Mouse (Mus musculus) heart, embryonic 11.5 days (tissue): ENCODE results near the gene Mrps34. TPM values are rescaled to one million over a fixed set of nuclear protein-coding genes. Genes with fewer than 3 reads are reported as not detected.

Experiments used
- ATAC-seq: fragments of 200-750 bp; cut with Nextera tagmentation; replicated peaks from 2 replicates; pipeline ENCODE4 v1.8.0; 2017; ENCODE audit warnings: moderate library complexity; ENCODE audit not compliant: insufficient number of reproducible peaks, low FRiP score, low TSS enrichment
- H3K27ac ChIP-seq: fragments of 300-500 bp; sonication (generic); 2 replicates; pipeline ENCODE4 v1.5.1; 2014; ENCODE audit warnings: mild to moderate bottlenecking, low read depth, low read length
- H3K27me3 ChIP-seq: fragments of 300-500 bp; sonication (generic); 2 replicates; pipeline ENCODE4 v1.6.1; 2014; ENCODE audit warnings: mild to moderate bottlenecking, low read length, mixed read lengths; ENCODE audit not compliant: control insufficient read depth, insufficient read depth
- H3K36me3 ChIP-seq: fragments of 300-500 bp; sonication (generic); 2 replicates; pipeline ENCODE4 v1.6.1; 2014; ENCODE audit warnings: mild to moderate bottlenecking, low read length, moderate library complexity, mixed read lengths; ENCODE audit not compliant: control insufficient read depth, insufficient read depth
- H3K4me1 ChIP-seq: fragments of 300-500 bp; sonication (generic); 2 replicates; pipeline ENCODE4 v1.6.1; 2014; ENCODE audit warnings: low read length; ENCODE audit not compliant: control insufficient read depth, insufficient read depth
- H3K4me2 ChIP-seq: fragments of 300-500 bp; sonication (generic); 2 replicates; pipeline ENCODE4 v1.6.1; 2014; ENCODE audit warnings: mild to moderate bottlenecking, moderate library complexity
- H3K4me3 ChIP-seq: fragments of 300-500 bp; sonication (generic); 2 replicates; pipeline ENCODE4 v1.5.1; 2014; ENCODE audit warnings: low read depth, low read length
- H3K9ac ChIP-seq: fragments of 300-500 bp; sonication (generic); 2 replicates; pipeline ENCODE4 v1.6.1; 2014; ENCODE audit warnings: mild to moderate bottlenecking, low read depth, low read length, moderate library complexity
- H3K9me3 ChIP-seq: fragments of 300-500 bp; sonication (generic); replicated peaks from 2 replicates; pipeline ENCODE4 v1.6.1; 2016; ENCODE audit warnings: low read length; ENCODE audit not compliant: control insufficient read depth
- WGBS: fragments of 180-500 bp; shearing (Covaris S2); extraction: QIAGEN DNeasy Blood & Tissue Kit; methylation state at CpG from one replicate; pipeline ENCODE4 v1.1.7; 2014; ENCODE audit not compliant: insufficient replicate concordance; 5-methylcytosine and 5-hydroxymethylcytosine counted together
- polyA plus RNA-seq: library from polyadenylated mRNA; unstranded; fragments of >200 nt; fragmentation: Nextera tagmentation; extraction: Ambion mirVana; gene quantifications from 2 replicates; pipeline ENCODE4 v1.2.1, GENCODE M21; 2014

Gene Mrps34
- polyA plus RNA-seq, 1 experiment from 2014 or later: 85.6 TPM

- peaks cover 17% of the 10 kb centered on the region for H3K4me1 ChIP-seq
- no peaks in the 10 kb centered on the region for H3K27me3 ChIP-seq
- H3K9ac ChIP-seq: peak overlapping the region; percentile 72
- 22% methylated on average over 22 of the region's 22 CpGs for WGBS
- no peak for ATAC-seq
- no peaks in the 10 kb centered on the region for H3K9me3 ChIP-seq
- peak overlapping the region; percentile 81 for H3K4me3 ChIP-seq
- no peak overlapping the region for H3K27ac ChIP-seq
- peaks cover 3% of the 10 kb centered on the region; the same call in 1 of the 2 replicates for H3K36me3 ChIP-seq
- peak overlapping the region; percentile 69 for H3K4me2 ChIP-seq
These were observed 9.4 kb upstream of the Mrps34 start for GRCm38 (mm10) chr17:24885356-24886133.

GRCm38 (mm10) chr17:24886134-24886931 is 8.6 kb upstream of the Mrps34 start, which contains the start of the genes Nubp2 and Spsb3:
Gene Nubp2 (minus strand): TSS chr17:24886349.
Gene Spsb3 (plus strand): TSS chr17:24886643.
- Histone ChIP-seq H3K4me2 (peak within 1 kb of the TSS; percentile 82), H3K9me3 (no peaks in the 10 kb centered on the region), H3K9ac (peak within 1 kb of the TSS; percentile 89), H3K4me3 (peak within 1 kb of the TSS; percentile 81), H3K36me3 (peaks cover 9% of the 10 kb centered on the region), H3K27ac (peak within 1 kb of the TSS; percentile 63), H3K4me1 (peaks cover 17% of the 10 kb centered on the region), H3K27me3 (no peaks in the 10 kb centered on the region)
- under 1% methylated on average over 69 of the region's 69 CpGs for WGBS
- ATAC-seq: peak; percentile 95

GRCm38 (mm10) chr17:24886932-24887271 is 8.0 kb upstream of the Mrps34 start:
- H3K4me3 ChIP-seq: peak overlapping the region; percentile 81
- 2% methylated on average over 18 of the region's 18 CpGs for WGBS
- peak overlapping the region; percentile 63 for H3K27ac ChIP-seq
- peaks cover 17% of the 10 kb centered on the region for H3K4me1 ChIP-seq
- ATAC-seq: peak; percentile 5
- peak overlapping the region; percentile 89 for H3K9ac ChIP-seq
- H3K9me3 ChIP-seq: no peaks in the 10 kb centered on the region
- peak overlapping the region; percentile 82 for H3K4me2 ChIP-seq
- peaks cover 9% of the 10 kb centered on the region for H3K36me3 ChIP-seq
- H3K27me3 ChIP-seq: no peaks in the 10 kb centered on the region

- Histone ChIP-seq H3K36me3 (peaks cover 13% of the 10 kb centered on the region), H3K4me2 (peak overlapping the region; percentile 82), H3K9me3 (no peaks in the 10 kb centered on the region), H3K4me1 (peaks cover 17% of the 10 kb centered on the region), H3K27ac (no peak overlapping the region; the same call in 1 of the 2 replicates), H3K27me3 (no peaks in the 10 kb centered on the region), H3K4me3 (peak overlapping the region; percentile 81), H3K9ac (peak overlapping the region; percentile 89)
- 62% methylated on average over 18 of the region's 18 CpGs for WGBS
- no peak for ATAC-seq
These were observed 7.4 kb upstream of the Mrps34 start for GRCm38 (mm10) chr17:24887291-24888080.

DNA sequence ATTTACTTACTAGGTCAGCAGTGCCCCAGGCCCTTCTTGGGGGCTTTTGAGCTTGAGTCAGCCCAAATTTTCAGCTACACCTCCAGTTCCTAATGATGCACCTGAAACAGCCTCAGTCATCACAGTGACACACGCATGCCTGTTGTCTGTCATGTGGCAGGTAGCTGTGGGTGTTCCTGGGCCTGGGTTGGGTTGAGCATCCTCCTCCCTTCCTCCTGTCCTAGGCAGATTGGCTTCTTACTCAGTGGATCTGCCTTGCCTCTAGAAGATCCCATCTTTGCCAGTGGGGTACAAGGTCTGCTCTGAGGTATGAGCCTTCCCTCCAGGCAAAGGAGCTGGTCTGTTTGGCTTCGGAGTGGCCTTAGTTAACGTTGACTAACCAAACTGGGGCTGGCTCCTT is 6.1 kb upstream of the Mrps34 start:
- Histone ChIP-seq H3K27ac (no peak overlapping the region), H3K36me3 (peaks cover 16% of the 10 kb centered on the region)

GRCm38 (mm10) chr17:24890151-24891092 is 4.5 kb upstream of the Mrps34 start:
- no peaks in the 10 kb centered on the region for H3K9me3 ChIP-seq
- WGBS: 84% methylated on average over 19 of the region's 19 CpGs
- H3K9ac ChIP-seq: no peak overlapping the region
- no peaks in the 10 kb centered on the region for H3K27me3 ChIP-seq
- H3K36me3 ChIP-seq: peaks cover 16% of the 10 kb centered on the region
- H3K4me2 ChIP-seq: no peak overlapping the region
- ATAC-seq: no peak
- peaks cover 20% of the 10 kb centered on the region for H3K4me1 ChIP-seq
- no peak overlapping the region for H3K27ac ChIP-seq
- no peak overlapping the region for H3K4me3 ChIP-seq

More for the DNA sequence above, 6.1 kb upstream of the Mrps34 start:
- H3K4me2 ChIP-seq: no peak overlapping the region
- no peak for ATAC-seq
- peak overlapping the region; percentile 29; the same call in 1 of the 2 replicates for H3K9ac ChIP-seq
- no peak overlapping the region for H3K4me3 ChIP-seq
- peaks cover 18% of the 10 kb centered on the region for H3K4me1 ChIP-seq
- no peaks in the 10 kb centered on the region for H3K9me3 ChIP-seq
- WGBS: 88% methylated on average over 3 of the region's 3 CpGs
- no peaks in the 10 kb centered on the region for H3K27me3 ChIP-seq

- Histone ChIP-seq H3K9ac (no peak overlapping the region), H3K4me3 (no peak overlapping the region), H3K9me3 (no peaks in the 10 kb centered on the region), H3K4me1 (peaks cover 26% of the 10 kb centered on the region), H3K27me3 (no peaks in the 10 kb centered on the region), H3K36me3 (peaks cover 16% of the 10 kb centered on the region), H3K4me2 (no peak overlapping the region), H3K27ac (no peak overlapping the region)
- 86% methylated on average over 12 of the region's 13 CpGs for WGBS
- no peak for ATAC-seq
These were observed 3.6 kb upstream of the Mrps34 start for GRCm38 (mm10) chr17:24891321-24891720.
